ENCODE assay signal across 8 mouse cellular contexts in genomic region chr5:142907048-142907802, GRCm38 (mm10). TPM values are rescaled to one million over a fixed set of nuclear protein-coding genes. Genes with fewer than 3 reads are reported as not detected.
DNase-seq lines count a peak whose midpoint lies in the region; ATAC-seq lines count a peak whose summit lies in the region.

No protein-coding gene starts in this region.

- peaks cover 58% of the 10 kb centered on the region for H3K4me1 ChIP-seq in embryonic facial prominence, embryonic 15.5 days
- peaks cover 55% of the 10 kb centered on the region for H3K4me1 ChIP-seq in heart, embryonic 12.5 days (replicated peaks)
- H3K4me1 ChIP-seq in kidney, embryonic 16.5 days (ENCODE audit: insufficient read depth, low read length): peaks cover 55% of the 10 kb centered on the region
- peaks cover 47% of the 10 kb centered on the region for H3K4me1 ChIP-seq in liver, embryonic 11.5 days (replicated peaks; ENCODE audit: control insufficient read depth, insufficient read depth, low read length)
- peaks cover 31% of the 10 kb centered on the region for H3K4me1 ChIP-seq in neural tube, embryonic 11.5 days (ENCODE audit: control insufficient read depth, insufficient read depth, low read length)

- peak overlapping the region; percentile 94 for H3K4me3 ChIP-seq in embryonic facial prominence, embryonic 15.5 days (replicated peaks)
- peak overlapping the region; percentile 99 for H3K4me3 ChIP-seq in heart, embryonic 12.5 days
- peak overlapping the region; percentile 100 for H3K4me3 ChIP-seq in kidney, embryonic 16.5 days (ENCODE audit: low read length)
- peak overlapping the region; percentile 100 for H3K4me3 ChIP-seq in liver, embryonic 11.5 days (ENCODE audit: low read depth, low read length)
- peak overlapping the region; percentile 82 for H3K4me3 ChIP-seq in neural tube, embryonic 11.5 days (ENCODE audit: low read depth, low read length)

- H3K27ac ChIP-seq in embryonic facial prominence, embryonic 15.5 days (replicated peaks): peak overlapping the region; percentile 100
- peak overlapping the region; percentile 95 for H3K27ac ChIP-seq in heart, embryonic 12.5 days (ENCODE audit: poor library complexity, severe bottlenecking)
- H3K27ac ChIP-seq in kidney, embryonic 16.5 days (ENCODE audit: low read length): peak overlapping the region; percentile 100
- H3K27ac ChIP-seq in liver, embryonic 11.5 days (ENCODE audit: low read depth, low read length): peak overlapping the region; percentile 100
- H3K27ac ChIP-seq in neural tube, embryonic 11.5 days (ENCODE audit: low read depth, low read length): peak overlapping the region; percentile 99

- peak overlapping the region; percentile 52 for H3K9ac ChIP-seq in embryonic facial prominence, embryonic 15.5 days
- peak overlapping the region; percentile 86 for H3K9ac ChIP-seq in heart, embryonic 12.5 days
- H3K9ac ChIP-seq in kidney, embryonic 16.5 days (replicated peaks; ENCODE audit: low read length): peak overlapping the region; percentile 100
- peak overlapping the region; percentile 100 for H3K9ac ChIP-seq in liver, embryonic 11.5 days (ENCODE audit: low read depth, low read length)
- peak overlapping the region; percentile 78 for H3K9ac ChIP-seq in neural tube, embryonic 11.5 days (ENCODE audit: low read length)

- no peaks in the 10 kb centered on the region for H3K9me3 ChIP-seq in embryonic facial prominence, embryonic 15.5 days (replicated peaks)
- no peaks in the 10 kb centered on the region for H3K9me3 ChIP-seq in heart, embryonic 12.5 days (replicated peaks)
- no peaks in the 10 kb centered on the region for H3K9me3 ChIP-seq in kidney, embryonic 16.5 days (ENCODE audit: low read length)
- H3K9me3 ChIP-seq in liver, embryonic 11.5 days (ENCODE audit: control insufficient read depth, low read length): no peaks in the 10 kb centered on the region
- H3K9me3 ChIP-seq in neural tube, embryonic 11.5 days (ENCODE audit: control insufficient read depth, low read length): no peaks in the 10 kb centered on the region

- ATAC-seq in embryonic facial prominence, embryonic 15.5 days (ENCODE audit: insufficient number of reproducible peaks, low FRiP score, low TSS enrichment, low read depth): no peak
- no peak for ATAC-seq in heart, embryonic 12.5 days (ENCODE audit: insufficient number of reproducible peaks, low FRiP score)
- no peak for ATAC-seq in kidney, embryonic 16.5 days (ENCODE audit: low FRiP score, low TSS enrichment)
- no peak for ATAC-seq in liver, embryonic 11.5 days (replicated peaks; ENCODE audit: low FRiP score)
- no peak for ATAC-seq in neural tube, embryonic 11.5 days (ENCODE audit: insufficient read depth, low FRiP score, low TSS enrichment)

- H3K36me3 ChIP-seq in embryonic facial prominence, embryonic 15.5 days: peaks cover 30% of the 10 kb centered on the region
- H3K36me3 ChIP-seq in heart, embryonic 12.5 days: peaks cover 33% of the 10 kb centered on the region
- peaks cover 32% of the 10 kb centered on the region for H3K36me3 ChIP-seq in kidney, embryonic 16.5 days (ENCODE audit: insufficient read depth, low read length)
- H3K36me3 ChIP-seq in liver, embryonic 11.5 days (ENCODE audit: control insufficient read depth, insufficient read depth, low read length): peaks cover 30% of the 10 kb centered on the region
- peaks cover 16% of the 10 kb centered on the region for H3K36me3 ChIP-seq in neural tube, embryonic 11.5 days (ENCODE audit: control insufficient read depth, insufficient read depth, low read length)

- no peaks in the 10 kb centered on the region for H3K27me3 ChIP-seq in embryonic facial prominence, embryonic 15.5 days
- no peaks in the 10 kb centered on the region for H3K27me3 ChIP-seq in heart, embryonic 12.5 days (replicated peaks)
- H3K27me3 ChIP-seq in kidney, embryonic 16.5 days (ENCODE audit: insufficient read depth, low read length): no peaks in the 10 kb centered on the region
- no peaks in the 10 kb centered on the region for H3K27me3 ChIP-seq in liver, embryonic 11.5 days (replicated peaks; ENCODE audit: control insufficient read depth, insufficient read depth, low read length)
- H3K27me3 ChIP-seq in neural tube, embryonic 11.5 days (ENCODE audit: control insufficient read depth, insufficient read depth, low read length): no peaks in the 10 kb centered on the region

- peak overlapping the region; percentile 69 for H3K4me2 ChIP-seq in embryonic facial prominence, embryonic 15.5 days (replicated peaks)
- H3K4me2 ChIP-seq in heart, embryonic 12.5 days: peak overlapping the region; percentile 79
- peak overlapping the region; percentile 90 for H3K4me2 ChIP-seq in kidney, embryonic 16.5 days (replicated peaks; ENCODE audit: low read depth, low read length)
- peak overlapping the region; percentile 91 for H3K4me2 ChIP-seq in liver, embryonic 11.5 days
- peak overlapping the region; percentile 54 for H3K4me2 ChIP-seq in neural tube, embryonic 11.5 days (ENCODE audit: low read depth)

- 14% methylated on average over 14 of the region's 14 CpGs for WGBS in embryonic facial prominence, embryonic 15.5 days
- WGBS in heart, embryonic 12.5 days: 24% methylated on average over 14 of the region's 14 CpGs
- 23% methylated on average over 14 of the region's 14 CpGs for WGBS in kidney, embryonic 16.5 days
- 40% methylated on average over 14 of the region's 14 CpGs for WGBS in liver, embryonic 11.5 days
- 41% methylated on average over 14 of the region's 14 CpGs for WGBS in neural tube, embryonic 11.5 days

- peak; percentile 49 to 68 for DNase-seq in thymus, adult 18-20 months
- no peak for DNase-seq in thymus, postnatal 0 days (ENCODE audit: low spot score)
- peak; percentile 61 for DNase-seq in liver, embryonic 11.5 days (ENCODE audit: low spot score)
- DNase-seq in neural tube, embryonic 11.5 days (ENCODE audit: low spot score): no peak
- DNase-seq in thymus, postnatal 4 days: peak; percentile 72

RNA-seq across cellular contexts. Expression of gene Actb, which starts 0.7 kb away (rescaled TPM):
- polyA plus RNA-seq in thymus, postnatal 0 days (2015; fragmentation: Nextera tagmentation; extraction: Ambion mirVana): 27,108 and 27,970 TPM in 2 replicates
- 12,790 and 13,060 TPM in 2 replicates for polyA plus RNA-seq in embryonic facial prominence, embryonic 15.5 days (2015; fragmentation: Nextera tagmentation; extraction: Ambion mirVana)
- polyA plus RNA-seq in heart, embryonic 12.5 days (2016; fragmentation: Nextera tagmentation; extraction: Ambion mirVana): 6,292 and 6,382 TPM in 2 replicates
- 12,646 and 13,929 TPM in 2 replicates for polyA plus RNA-seq in kidney, embryonic 16.5 days (2015; fragmentation: Nextera tagmentation; extraction: Ambion mirVana)
- polyA plus RNA-seq in liver, embryonic 11.5 days (2014; fragmentation: Nextera tagmentation; extraction: Ambion mirVana): 11,958 and 12,749 TPM in 2 replicates
- 15,839 and 16,684 TPM in 2 replicates for polyA plus RNA-seq in neural tube, embryonic 11.5 days (2014; fragmentation: Nextera tagmentation; extraction: Ambion mirVana)

RNA-seq across cellular contexts. Expression of gene Fbxl18, which starts 12.0 kb away (rescaled TPM):
- 4.7 and 5.9 TPM in 2 replicates for polyA plus RNA-seq in thymus, postnatal 0 days (2015; fragmentation: Nextera tagmentation; extraction: Ambion mirVana)
- 11.7 and 14.7 TPM in 2 replicates for polyA plus RNA-seq in embryonic facial prominence, embryonic 15.5 days (2015; fragmentation: Nextera tagmentation; extraction: Ambion mirVana)
- polyA plus RNA-seq in heart, embryonic 12.5 days (2016; fragmentation: Nextera tagmentation; extraction: Ambion mirVana): 11.5 and 12.9 TPM in 2 replicates
- polyA plus RNA-seq in kidney, embryonic 16.5 days (2015; fragmentation: Nextera tagmentation; extraction: Ambion mirVana): 14.0 and 17.2 TPM in 2 replicates
- polyA plus RNA-seq in liver, embryonic 11.5 days (2014; fragmentation: Nextera tagmentation; extraction: Ambion mirVana): 6.7 TPM in 2 replicates
- 12.2 and 13.7 TPM in 2 replicates for polyA plus RNA-seq in neural tube, embryonic 11.5 days (2014; fragmentation: Nextera tagmentation; extraction: Ambion mirVana)

RNA-seq across cellular contexts. Expression of gene Fscn1, which starts 52.9 kb away (rescaled TPM):
- polyA plus RNA-seq in thymus, postnatal 0 days (2015; fragmentation: Nextera tagmentation; extraction: Ambion mirVana): 33.5 and 37.0 TPM in 2 replicates
- 328 TPM in 2 replicates for polyA plus RNA-seq in embryonic facial prominence, embryonic 15.5 days (2015; fragmentation: Nextera tagmentation; extraction: Ambion mirVana)
- polyA plus RNA-seq in heart, embryonic 12.5 days (2016; fragmentation: Nextera tagmentation; extraction: Ambion mirVana): 201 and 205 TPM in 2 replicates
- 302 and 349 TPM in 2 replicates for polyA plus RNA-seq in kidney, embryonic 16.5 days (2015; fragmentation: Nextera tagmentation; extraction: Ambion mirVana)
- 142 and 148 TPM in 2 replicates for polyA plus RNA-seq in liver, embryonic 11.5 days (2014; fragmentation: Nextera tagmentation; extraction: Ambion mirVana)
- polyA plus RNA-seq in neural tube, embryonic 11.5 days (2014; fragmentation: Nextera tagmentation; extraction: Ambion mirVana): 664 and 698 TPM in 2 replicates

Comparison
In these comparisons a context has a peak if more than half of its experiments do, and no peak if none do; other contexts are left out.
1. DNase-seq: peak in thymus, adult 18-20 months (2 of 2), liver, embryonic 11.5 days (single experiment) and thymus, postnatal 4 days (single experiment); none in thymus, postnatal 0 days (single experiment) and neural tube, embryonic 11.5 days (single experiment).
2. Peak in every context shown above with its lines, with median percentiles within 50 percentile points of each other: H3K27ac ChIP-seq, H3K4me2 ChIP-seq, H3K4me3 ChIP-seq and H3K9ac ChIP-seq.